Mouse (Mus musculus) hindbrain, embryonic 15.5 days (tissue): ENCODE measurements at regions not wholly inside any gene's neighbourhood (a gene's known extent, or its start where the extent isn't known, plus 50 kb on each side); places are given as distances from the start of the nearest gene placed in this dataset.

ENCODE experiments used
- ATAC-seq: fragments of 200-750 bp; cut with Nextera tagmentation; 2 replicates; pipeline ENCODE4 v1.8.0; 2017; ENCODE audit warnings: low read depth, moderate number of reproducible peaks, moderate TSS enrichment; ENCODE audit not compliant: low FRiP score
- H3K27ac ChIP-seq: fragments of 300-500 bp; sonication (generic); replicated peaks from 2 replicates; pipeline ENCODE4 v1.5.1; 2015; ENCODE audit warnings: mild to moderate bottlenecking, inconsistent platforms
- H3K27me3 ChIP-seq: fragments of 300-500 bp; sonication (generic); 2 replicates; pipeline ENCODE4 v1.6.1; 2015; ENCODE audit warnings: control low read depth, inconsistent platforms
- H3K36me3 ChIP-seq: fragments of 300-500 bp; sonication (generic); 2 replicates; pipeline ENCODE4 v1.6.1; 2015; ENCODE audit warnings: control low read depth, inconsistent platforms
- H3K4me1 ChIP-seq: fragments of 300-500 bp; sonication (generic); replicated peaks from 2 replicates; pipeline ENCODE4 v1.6.1; 2015; ENCODE audit warnings: control low read depth, inconsistent platforms
- H3K4me2 ChIP-seq: fragments of 300-500 bp; sonication (generic); 2 replicates; pipeline ENCODE4 v1.6.1; 2015; ENCODE audit warnings: moderate library complexity, mild to moderate bottlenecking, inconsistent platforms
- H3K4me3 ChIP-seq: fragments of 300-500 bp; sonication (generic); 2 replicates; pipeline ENCODE4 v1.5.1; 2015; ENCODE audit warnings: mild to moderate bottlenecking, inconsistent platforms
- H3K9ac ChIP-seq: fragments of 300-500 bp; sonication (generic); 2 replicates; pipeline ENCODE4 v1.6.1; 2015; ENCODE audit warnings: inconsistent platforms
- H3K9me3 ChIP-seq: fragments of 300-500 bp; sonication (generic); 2 replicates; pipeline ENCODE4 v1.6.1; 2016; ENCODE audit warnings: control low read depth, inconsistent platforms
- WGBS: fragments of 180-500 bp; shearing (Covaris S2); methylation state at CpG from one replicate; pipeline ENCODE4 v1.1.7; 2015; 5-methylcytosine and 5-hydroxymethylcytosine counted together

DNA sequence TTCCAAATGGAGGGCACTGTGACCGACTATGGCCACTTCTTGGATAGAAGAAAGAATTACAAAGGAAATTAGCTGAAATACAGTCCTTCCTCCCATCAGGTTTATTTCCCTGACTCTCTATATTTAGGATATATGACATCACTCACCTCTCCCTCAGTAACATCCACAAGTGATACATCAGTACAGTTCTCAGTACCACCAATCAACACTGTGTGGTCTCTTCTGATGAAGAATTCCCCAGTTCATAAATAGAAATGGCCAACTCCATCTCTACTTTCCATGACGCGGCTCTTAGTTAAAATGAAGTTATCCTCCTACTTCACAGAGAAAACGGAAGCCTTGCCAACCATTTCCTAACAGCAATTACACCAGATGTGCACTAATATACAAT, 208.3 kb upstream of the Dio2 start:
- Histone ChIP-seq H3K36me3 (no peaks in the 10 kb centered on the region), H3K9ac (no peak overlapping the region), H3K4me3 (no peak overlapping the region), H3K4me2 (no peak overlapping the region), H3K27me3 (no peaks in the 10 kb centered on the region), H3K4me1 (no peaks in the 10 kb centered on the region), H3K9me3 (no peaks in the 10 kb centered on the region), H3K27ac (no peak overlapping the region)
- no peak for ATAC-seq
- WGBS = 92% methylated on average over 4 of the region's 4 CpGs

DNA sequence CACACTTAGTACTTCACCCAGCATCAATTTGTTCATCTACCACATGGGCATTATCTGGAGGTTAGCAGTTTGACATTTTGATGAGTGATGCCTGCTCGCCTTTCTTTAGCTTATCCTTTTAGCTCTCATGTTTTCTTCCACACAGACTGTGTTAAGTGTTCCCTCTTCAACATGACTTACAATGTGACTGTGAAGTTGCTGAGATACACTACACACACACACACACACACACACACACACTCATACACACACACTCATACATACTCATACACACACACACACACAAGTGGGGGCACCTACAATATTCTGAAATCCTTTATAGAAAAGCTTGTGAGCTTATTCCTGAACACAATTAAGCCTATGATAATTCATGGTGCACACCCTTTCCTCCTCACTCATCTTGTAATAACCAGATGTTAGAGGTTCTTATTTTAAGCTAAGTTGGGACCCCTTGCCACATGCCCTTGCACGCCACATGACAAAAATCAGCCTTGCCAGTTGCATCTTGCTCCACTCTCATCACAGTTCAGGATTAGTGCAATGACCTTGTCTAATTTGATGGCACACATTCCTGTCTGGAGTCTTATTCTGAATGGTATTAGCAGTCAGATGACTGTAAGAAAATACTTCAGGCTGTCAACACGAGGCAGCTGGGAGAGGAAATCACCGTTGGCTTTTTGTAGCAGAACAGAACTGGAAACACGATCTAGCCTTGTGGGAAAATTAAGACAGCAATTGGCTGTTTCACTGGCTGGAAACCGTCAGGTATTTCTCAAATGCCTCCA, 207.7 kb upstream of the Dio2 start:
- Histone ChIP-seq H3K4me1 (no peaks in the 10 kb centered on the region), H3K9me3 (no peaks in the 10 kb centered on the region), H3K27ac (no peak overlapping the region), H3K4me2 (no peak overlapping the region), H3K9ac (no peak overlapping the region), H3K27me3 (no peaks in the 10 kb centered on the region), H3K36me3 (no peaks in the 10 kb centered on the region), H3K4me3 (no peak overlapping the region)
- WGBS = 81% methylated on average over 6 of the region's 6 CpGs
- no peak for ATAC-seq

DNA sequence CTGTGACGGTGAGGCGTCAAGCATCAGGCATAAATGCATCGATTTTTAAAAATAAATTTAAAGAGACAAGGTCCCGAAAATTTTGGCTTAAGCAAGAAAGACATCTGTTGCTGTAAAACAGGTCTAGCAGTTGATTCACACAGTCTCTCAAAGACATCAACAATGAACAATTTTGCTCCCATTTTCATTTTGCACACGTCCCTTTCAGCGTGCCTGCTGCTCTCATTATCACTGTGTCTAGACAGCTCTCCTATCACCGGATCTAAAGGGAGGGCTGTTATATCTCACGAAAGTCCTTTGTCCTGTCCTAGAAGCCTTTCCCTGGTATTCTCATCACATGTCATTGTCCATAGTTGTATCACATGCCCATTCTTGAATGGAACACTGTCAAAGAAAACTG, 194.4 kb upstream of the Dio2 start:
- Histone ChIP-seq H3K36me3 (no peaks in the 10 kb centered on the region), H3K4me1 (no peaks in the 10 kb centered on the region), H3K27me3 (no peaks in the 10 kb centered on the region), H3K4me3 (no peak overlapping the region), H3K4me2 (no peak overlapping the region), H3K9ac (no peak overlapping the region), H3K9me3 (no peaks in the 10 kb centered on the region), H3K27ac (no peak overlapping the region)
- WGBS = 89% methylated on average over 8 of the region's 8 CpGs
- ATAC-seq = no peak

DNA sequence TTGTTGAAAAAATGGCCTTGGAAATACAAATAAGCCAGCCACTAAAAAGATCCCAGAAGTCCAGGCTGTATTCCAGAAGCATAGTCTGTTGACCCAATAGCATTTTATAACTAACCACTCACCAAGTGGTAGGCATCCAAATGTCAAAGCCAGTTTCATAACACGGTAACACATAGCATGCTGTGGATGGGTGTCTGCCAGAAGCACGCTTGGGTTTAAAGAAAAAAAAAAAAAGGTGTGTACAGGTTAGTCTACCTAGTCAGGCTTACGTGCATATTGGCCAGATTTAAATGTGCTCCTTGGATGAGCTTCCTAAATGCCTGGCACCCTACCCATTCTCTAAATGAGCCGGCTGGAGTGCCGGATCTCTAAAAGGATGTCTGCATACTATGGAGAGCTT, 194.0 kb upstream of the Dio2 start:
- 92% methylated on average over 5 of the region's 5 CpGs for WGBS
- Histone ChIP-seq H3K9ac (no peak overlapping the region), H3K4me2 (no peak overlapping the region), H3K27ac (no peak overlapping the region), H3K4me1 (no peaks in the 10 kb centered on the region), H3K27me3 (no peaks in the 10 kb centered on the region), H3K36me3 (no peaks in the 10 kb centered on the region), H3K4me3 (no peak overlapping the region), H3K9me3 (no peaks in the 10 kb centered on the region)
- ATAC-seq = no peak

DNA sequence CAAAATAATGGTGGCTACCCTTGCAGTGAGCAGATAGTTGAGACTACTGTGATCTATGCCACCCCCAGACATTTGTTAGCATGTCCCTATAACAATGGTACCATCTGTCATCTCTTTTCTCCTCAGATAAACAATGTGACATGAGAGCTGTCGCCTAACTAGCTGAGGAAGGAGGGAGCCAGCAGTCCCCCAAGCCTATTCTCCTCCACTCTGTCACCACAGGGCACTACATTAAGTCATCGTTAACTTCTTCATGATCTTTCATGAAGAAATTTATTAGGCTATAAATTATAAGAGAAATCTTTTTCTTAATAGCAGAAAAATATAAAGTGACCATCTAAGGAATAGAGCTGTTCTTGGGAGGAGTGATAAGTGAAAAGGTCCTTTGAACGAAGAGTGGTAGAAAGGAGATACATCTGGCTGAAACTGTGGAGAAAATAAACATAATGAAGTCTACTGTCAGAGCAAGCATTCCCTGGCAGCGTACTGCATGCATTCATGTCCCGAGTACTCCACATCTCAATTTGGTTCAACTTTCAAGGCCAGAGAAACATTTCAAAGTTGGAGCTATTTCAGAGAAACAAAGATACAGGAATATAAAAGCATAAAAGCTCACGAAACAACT, 192.0 kb upstream of the Dio2 start:
- no peaks in the 10 kb centered on the region for H3K36me3 ChIP-seq
- H3K27ac ChIP-seq = no peak overlapping the region
- H3K9ac ChIP-seq = no peak overlapping the region
- no peaks in the 10 kb centered on the region for H3K9me3 ChIP-seq
- H3K27me3 ChIP-seq = no peaks in the 10 kb centered on the region
- WGBS = 69% methylated on average over 6 of the region's 6 CpGs
- H3K4me1 ChIP-seq = no peaks in the 10 kb centered on the region
- no peak overlapping the region for H3K4me3 ChIP-seq
- ATAC-seq = no peak
- H3K4me2 ChIP-seq = no peak overlapping the region

DNA sequence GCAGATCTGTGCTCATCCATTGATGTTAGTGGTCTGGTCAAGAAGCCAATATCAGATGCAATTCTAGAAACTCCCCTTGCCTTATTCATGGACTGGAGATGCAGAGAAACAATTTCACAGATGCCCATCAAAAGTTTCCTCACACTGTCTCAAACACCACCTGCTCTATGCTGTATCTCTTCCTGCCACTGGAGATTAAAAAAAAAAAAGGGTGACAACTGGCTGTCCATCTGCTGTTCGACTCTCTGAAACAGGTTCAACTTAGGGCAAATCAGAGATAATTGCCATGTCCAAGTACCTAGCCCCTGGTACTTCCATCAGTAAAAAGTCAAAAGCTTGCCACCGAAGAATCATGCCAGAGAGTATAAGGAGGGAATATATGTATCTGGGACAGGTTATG, 185.4 kb upstream of the Dio2 start:
- no peaks in the 10 kb centered on the region for H3K9me3 ChIP-seq
- no peaks in the 10 kb centered on the region for H3K4me1 ChIP-seq
- no peak overlapping the region for H3K4me3 ChIP-seq
- no peak for ATAC-seq
- H3K27me3 ChIP-seq = no peaks in the 10 kb centered on the region
- H3K36me3 ChIP-seq = no peaks in the 10 kb centered on the region
- no peak overlapping the region for H3K4me2 ChIP-seq
- H3K9ac ChIP-seq = no peak overlapping the region
- WGBS = 85% methylated on average over 2 of the region's 2 CpGs
- no peak overlapping the region for H3K27ac ChIP-seq

DNA sequence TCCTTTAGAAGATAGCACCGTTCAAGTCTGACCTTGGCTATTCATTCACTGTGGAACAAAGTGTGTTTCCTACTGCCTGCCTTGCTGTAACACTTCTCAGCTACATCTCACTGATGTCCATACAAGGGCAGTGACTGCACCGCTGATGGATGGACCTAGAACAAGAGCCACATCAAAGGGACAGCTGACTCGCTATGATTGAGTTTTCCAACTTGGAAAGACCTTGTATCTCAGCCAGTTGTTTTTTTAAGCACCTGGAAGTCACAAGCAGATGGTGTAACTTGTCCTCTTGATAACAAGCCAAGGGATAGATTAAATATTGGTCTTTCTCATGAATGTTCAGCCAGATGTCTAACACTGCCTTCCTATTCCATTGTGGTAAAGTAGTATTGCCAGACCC, 184.9 kb upstream of the Dio2 start:
- no peaks in the 10 kb centered on the region for H3K27me3 ChIP-seq
- no peaks in the 10 kb centered on the region for H3K9me3 ChIP-seq
- H3K9ac ChIP-seq = no peak overlapping the region
- H3K4me1 ChIP-seq = no peaks in the 10 kb centered on the region
- H3K4me2 ChIP-seq = no peak overlapping the region
- ATAC-seq = no peak
- H3K4me3 ChIP-seq = no peak overlapping the region
- H3K27ac ChIP-seq = no peak overlapping the region
- H3K36me3 ChIP-seq = no peaks in the 10 kb centered on the region
- WGBS = 88% methylated on average over 3 of the region's 3 CpGs

DNA sequence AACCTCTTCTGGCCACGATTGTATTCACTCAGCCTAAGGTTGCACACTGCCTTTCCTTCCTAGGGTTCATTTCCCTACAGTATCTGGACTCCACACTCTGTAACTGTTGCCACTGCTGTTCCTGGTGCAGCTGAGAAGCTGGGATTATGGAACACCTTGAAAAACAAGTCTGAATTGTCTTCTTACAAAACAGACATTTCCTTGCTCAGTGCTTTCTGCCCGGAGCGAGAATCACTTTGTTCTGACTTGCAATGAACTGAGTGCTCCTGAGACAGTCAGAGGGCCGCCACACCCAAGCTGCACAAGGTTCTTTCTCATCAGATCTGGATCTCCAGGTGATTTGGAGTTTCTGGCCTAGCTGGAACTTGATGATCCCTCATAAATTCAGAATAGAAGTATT, 183.0 kb upstream of the Dio2 start:
- H3K4me3 ChIP-seq = no peak overlapping the region
- H3K27me3 ChIP-seq = no peaks in the 10 kb centered on the region
- H3K4me1 ChIP-seq = no peaks in the 10 kb centered on the region
- 93% methylated on average over 4 of the region's 4 CpGs for WGBS
- ATAC-seq = no peak
- H3K36me3 ChIP-seq = no peaks in the 10 kb centered on the region
- no peak overlapping the region for H3K27ac ChIP-seq
- H3K9me3 ChIP-seq = no peaks in the 10 kb centered on the region
- no peak overlapping the region for H3K9ac ChIP-seq
- H3K4me2 ChIP-seq = no peak overlapping the region

DNA sequence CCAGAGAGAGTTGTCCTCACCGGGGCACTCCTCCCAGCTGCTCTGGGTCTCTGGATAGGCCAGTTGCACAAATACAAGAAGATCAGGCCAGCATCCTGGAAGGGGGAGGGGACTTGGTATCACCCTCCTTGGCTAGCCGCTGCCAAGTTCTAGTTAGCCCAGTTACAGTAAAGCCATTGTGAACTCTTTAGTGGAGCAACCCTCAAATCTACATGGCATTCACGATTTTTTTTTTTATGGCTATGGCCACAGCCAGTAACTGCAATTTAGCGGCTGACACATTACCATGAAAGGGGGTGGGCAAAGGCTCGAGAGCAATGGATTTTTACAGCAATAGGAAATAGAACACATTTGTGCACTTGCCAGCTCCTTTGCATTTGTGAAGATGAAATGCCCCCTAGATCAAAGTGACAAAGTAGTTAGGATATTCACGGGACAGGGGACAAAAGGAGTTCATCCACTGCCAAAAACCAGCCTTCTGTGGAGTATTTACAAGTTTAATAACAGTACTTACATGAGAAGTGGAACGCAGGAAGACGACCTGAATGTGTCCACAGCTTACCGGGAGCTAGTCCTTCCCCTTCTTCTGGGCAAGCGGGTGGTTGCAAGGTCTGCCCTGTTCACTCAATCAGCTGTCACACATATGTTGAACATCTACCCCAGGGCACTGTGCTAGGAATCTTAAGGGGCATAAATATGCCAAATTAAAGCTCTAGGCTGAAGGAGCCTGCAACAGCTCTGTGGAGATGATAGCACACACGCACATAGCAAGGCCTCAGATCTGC, 177.9 kb upstream of the Dio2 start:
- no peaks in the 10 kb centered on the region for H3K36me3 ChIP-seq
- no peak overlapping the region for H3K9ac ChIP-seq
- WGBS = 53% methylated on average over 11 of the region's 11 CpGs
- no peak overlapping the region for H3K4me3 ChIP-seq
- peak; percentile 92 for ATAC-seq
- no peaks in the 10 kb centered on the region for H3K9me3 ChIP-seq
- no peak overlapping the region for H3K4me2 ChIP-seq
- no peaks in the 10 kb centered on the region for H3K4me1 ChIP-seq
- no peak overlapping the region for H3K27ac ChIP-seq
- no peaks in the 10 kb centered on the region for H3K27me3 ChIP-seq

DNA sequence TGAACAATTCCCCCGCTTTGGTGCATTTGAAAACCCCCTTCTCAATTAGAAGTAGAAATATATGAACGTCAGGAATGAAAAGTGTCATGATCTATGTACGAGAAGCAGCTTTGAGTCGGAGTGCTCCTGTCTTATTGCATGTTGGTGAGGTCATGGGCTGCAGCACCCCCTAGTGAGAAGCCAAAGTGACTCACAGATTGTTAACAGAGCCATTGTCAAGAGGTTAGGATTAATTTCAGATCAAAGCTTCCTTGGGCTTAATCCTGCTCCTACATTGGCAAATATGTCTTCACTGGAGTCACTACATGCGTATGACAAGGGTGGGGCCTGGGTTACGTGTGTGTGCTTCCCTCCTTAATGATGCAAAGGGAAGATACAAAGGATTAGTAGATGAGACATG, 165.8 kb upstream of the Dio2 start:
- WGBS = 82% methylated on average over 6 of the region's 6 CpGs
- Histone ChIP-seq H3K27me3 (no peaks in the 10 kb centered on the region), H3K36me3 (no peaks in the 10 kb centered on the region), H3K4me3 (no peak overlapping the region), H3K9ac (no peak overlapping the region), H3K4me1 (no peaks in the 10 kb centered on the region), H3K4me2 (no peak overlapping the region), H3K27ac (no peak overlapping the region), H3K9me3 (no peaks in the 10 kb centered on the region)
- ATAC-seq = no peak

DNA sequence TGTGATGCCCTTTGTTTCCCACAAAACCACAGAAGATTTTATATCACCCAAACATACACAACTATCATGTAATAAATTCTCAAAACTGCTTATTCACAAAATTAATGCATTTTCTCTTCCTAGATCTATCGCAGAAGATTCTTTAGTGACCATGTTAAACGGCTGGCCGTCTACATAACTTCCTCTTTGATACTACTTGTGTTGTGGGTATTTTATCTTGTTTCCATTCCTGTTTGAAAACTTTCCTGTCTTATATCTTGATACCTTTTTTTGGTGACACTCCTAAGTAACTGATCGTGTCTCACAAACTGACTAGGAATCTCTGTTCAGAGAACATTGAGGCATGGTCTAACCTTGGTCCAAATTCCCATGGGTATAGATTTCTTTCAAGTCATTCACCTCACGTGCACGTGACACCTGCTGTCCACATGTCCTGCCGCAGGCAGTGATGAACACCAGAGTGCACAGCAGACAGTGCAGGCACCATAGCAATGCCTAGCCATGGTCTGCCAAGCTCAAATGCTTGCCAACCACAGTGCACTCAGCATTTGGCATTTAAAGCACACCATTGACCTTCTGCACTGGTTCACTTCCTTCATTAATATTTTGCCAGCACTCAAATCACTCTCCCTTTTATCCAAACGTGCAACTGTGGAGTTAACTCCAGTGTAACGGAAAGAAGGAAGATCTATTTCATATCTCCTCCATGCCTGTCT, 155.6 kb upstream of the Dio2 start:
- no peaks in the 10 kb centered on the region for H3K27me3 ChIP-seq
- 89% methylated on average over 9 of the region's 9 CpGs for WGBS
- H3K4me3 ChIP-seq = no peak overlapping the region
- no peaks in the 10 kb centered on the region for H3K9me3 ChIP-seq
- no peaks in the 10 kb centered on the region for H3K4me1 ChIP-seq
- H3K36me3 ChIP-seq = no peaks in the 10 kb centered on the region
- ATAC-seq = no peak
- H3K27ac ChIP-seq = no peak overlapping the region
- H3K4me2 ChIP-seq = no peak overlapping the region
- no peak overlapping the region for H3K9ac ChIP-seq
